Mouse (Mus musculus): ENCODE results near the gene Fgfbp1. TPM values are rescaled to one million over a fixed set of nuclear protein-coding genes. Genes with fewer than 3 reads are reported as not detected.

Fgfbp1 gene
- 1.8 and 3.4 TPM in 2 replicates for polyA plus RNA-seq (2014; fragmentation: Nextera tagmentation; extraction: Ambion mirVana)

DNA sequence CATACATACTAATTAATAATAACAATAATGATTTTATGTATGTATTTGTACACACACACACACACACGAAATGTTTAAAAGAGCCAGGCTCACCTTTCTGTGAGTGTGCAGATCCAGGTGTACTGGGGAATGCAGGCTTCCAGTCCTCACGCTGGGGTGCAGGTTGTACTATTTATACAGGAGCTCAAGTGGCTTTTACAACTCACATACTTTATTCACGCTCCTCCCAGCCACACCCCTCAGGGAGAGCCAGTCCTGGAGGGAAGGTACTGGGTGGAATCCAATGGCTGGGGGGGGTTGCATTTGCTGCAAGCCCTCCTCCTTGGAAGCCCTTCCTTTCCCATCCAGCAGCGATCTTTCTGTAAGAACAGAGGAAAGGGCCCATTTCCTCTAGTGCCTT lies at the start of gene Fgfbp1:
Gene Fgfbp1 (minus strand): TSS at position 160 of the 400 bp plus-strand sequence.
- Histone ChIP-seq H3K4me3 (ENCODE audit: low read depth, low read length) (no peak within 1 kb of the TSS), H3K27me3 (ENCODE audit: control insufficient read depth, insufficient read depth, low read length) (no peaks in the 10 kb centered on the region), H3K36me3 (ENCODE audit: control insufficient read depth, insufficient read depth, low read length) (no peaks in the 10 kb centered on the region), H3K4me2 (replicated peaks; ENCODE audit: low read depth, low read length) (no peak within 1 kb of the TSS), H3K4me1 (replicated peaks; ENCODE audit: control insufficient read depth, insufficient read depth, low read length) (no peaks in the 10 kb centered on the region), H3K9ac (ENCODE audit: low read depth, low read length) (no peak within 1 kb of the TSS), H3K9me3 (ENCODE audit: control insufficient read depth, low read length) (no peaks in the 10 kb centered on the region), H3K27ac (ENCODE audit: low read depth, low read length) (no peak within 1 kb of the TSS)
- 55% methylated on average over 4 of the region's 4 CpGs for WGBS
- DNase-seq (ENCODE audit: low spot score): no peak
- no peak for ATAC-seq (ENCODE audit: low FRiP score)

DNA sequence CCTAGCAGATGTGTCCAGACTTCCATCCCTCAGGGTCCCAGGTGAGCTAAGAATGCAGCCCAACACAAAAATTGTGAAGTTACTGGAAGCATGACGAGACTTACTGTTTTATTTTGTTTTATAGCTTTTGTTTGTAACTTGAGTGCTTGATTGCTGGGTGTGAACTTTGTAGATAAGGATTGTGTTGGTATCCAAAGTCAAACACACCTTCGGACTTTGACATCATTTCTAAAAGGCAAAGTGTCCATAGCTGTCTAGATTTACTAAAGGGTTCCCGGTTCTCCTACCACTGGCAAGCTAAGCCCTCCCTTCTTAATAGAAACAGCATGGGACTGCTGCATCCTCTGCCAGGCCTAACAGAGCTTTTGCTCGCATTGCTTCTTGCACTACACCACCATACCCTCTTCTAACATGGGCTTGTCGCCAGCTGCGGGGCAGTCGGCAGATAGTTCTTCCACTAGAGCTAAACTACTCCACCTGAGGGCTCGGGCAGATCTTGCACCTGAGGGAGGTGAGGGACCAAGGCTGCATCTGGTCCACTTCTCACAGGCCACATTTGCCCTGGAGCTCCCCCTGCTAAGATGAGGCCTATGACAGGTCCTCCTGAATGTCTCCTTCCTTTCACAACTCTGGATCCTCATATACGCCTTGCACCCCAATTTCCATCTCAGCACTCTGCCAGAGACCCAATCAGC lies 16.9 kb upstream of the Fgfbp1 start:
- DNase-seq (ENCODE audit: low spot score) (no peak), ATAC-seq (ENCODE audit: low FRiP score) (no peak)
- no peak overlapping the region for H3K4me3 ChIP-seq (ENCODE audit: low read depth, low read length)
- no peaks in the 10 kb centered on the region for H3K27me3 ChIP-seq (ENCODE audit: control insufficient read depth, insufficient read depth, low read length)
- H3K36me3 ChIP-seq (ENCODE audit: control insufficient read depth, insufficient read depth, low read length): peaks cover 5% of the 10 kb centered on the region; the same call in 1 of the 2 replicates
- H3K27ac ChIP-seq (ENCODE audit: low read depth, low read length): no peak overlapping the region
- 90% methylated on average over 9 of the region's 9 CpGs for WGBS
- H3K4me2 ChIP-seq (replicated peaks; ENCODE audit: low read depth, low read length): no peak overlapping the region
- no peaks in the 10 kb centered on the region for H3K4me1 ChIP-seq (replicated peaks; ENCODE audit: control insufficient read depth, insufficient read depth, low read length)
- H3K9me3 ChIP-seq (ENCODE audit: control insufficient read depth, low read length): no peaks in the 10 kb centered on the region
- no peak overlapping the region for H3K9ac ChIP-seq (ENCODE audit: low read depth, low read length)

DNA sequence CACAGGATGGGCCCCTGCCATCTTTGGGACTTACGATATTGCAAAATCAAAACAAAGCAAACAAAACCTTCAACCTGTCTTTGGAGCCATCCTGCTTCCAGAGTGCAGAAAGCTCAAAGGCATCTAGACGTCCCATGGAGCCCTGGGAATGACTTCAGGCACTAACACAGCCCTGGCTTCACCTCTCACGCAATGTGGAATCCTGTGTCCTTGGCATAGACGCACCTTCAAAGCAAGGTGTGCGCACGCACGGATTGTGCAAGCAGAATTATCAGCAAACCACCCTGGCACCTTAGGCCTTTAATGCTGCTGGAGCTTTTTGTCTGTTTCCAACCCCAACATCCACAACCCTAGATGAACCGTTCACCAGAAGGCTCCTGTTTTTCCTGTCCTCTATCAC lies 16.0 kb upstream of the Fgfbp1 start:
- no peak for ATAC-seq (ENCODE audit: low FRiP score)
- DNase-seq (ENCODE audit: low spot score): no peak
- no peak overlapping the region for H3K9ac ChIP-seq (ENCODE audit: low read depth, low read length)
- peaks cover 5% of the 10 kb centered on the region; the same call in 1 of the 2 replicates for H3K36me3 ChIP-seq (ENCODE audit: control insufficient read depth, insufficient read depth, low read length)
- H3K4me2 ChIP-seq (replicated peaks; ENCODE audit: low read depth, low read length): no peak overlapping the region
- 93% methylated on average over 8 of the region's 8 CpGs for WGBS
- H3K4me3 ChIP-seq (ENCODE audit: low read depth, low read length): no peak overlapping the region
- H3K9me3 ChIP-seq (ENCODE audit: control insufficient read depth, low read length): no peaks in the 10 kb centered on the region
- no peak overlapping the region for H3K27ac ChIP-seq (ENCODE audit: low read depth, low read length)
- H3K4me1 ChIP-seq (replicated peaks; ENCODE audit: control insufficient read depth, insufficient read depth, low read length): no peaks in the 10 kb centered on the region
- H3K27me3 ChIP-seq (ENCODE audit: control insufficient read depth, insufficient read depth, low read length): no peaks in the 10 kb centered on the region

DNA sequence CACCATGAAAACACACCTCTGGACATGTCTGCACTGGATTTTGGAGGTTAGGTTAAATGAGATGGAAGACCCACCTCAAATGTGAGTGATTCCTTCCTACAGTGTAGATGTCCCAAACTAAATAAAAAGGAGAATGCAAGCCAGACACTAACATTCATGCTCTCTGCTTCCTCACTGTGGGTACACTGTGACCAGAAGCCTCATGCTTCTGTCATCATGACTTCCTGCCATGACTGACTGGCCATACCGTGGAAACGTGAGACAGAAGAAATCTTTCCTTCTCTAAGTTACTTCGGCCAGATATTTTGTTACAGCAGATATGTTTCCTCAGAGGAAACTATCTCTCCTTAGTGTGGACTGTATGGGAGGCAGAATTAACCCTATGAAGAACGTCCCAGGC lies 14.6 kb upstream of the Fgfbp1 start:
- ATAC-seq (ENCODE audit: low FRiP score) (no peak), DNase-seq (ENCODE audit: low spot score) (no peak)
- no peaks in the 10 kb centered on the region for H3K4me1 ChIP-seq (replicated peaks; ENCODE audit: control insufficient read depth, insufficient read depth, low read length)
- H3K9me3 ChIP-seq (ENCODE audit: control insufficient read depth, low read length): no peaks in the 10 kb centered on the region
- no peak overlapping the region for H3K9ac ChIP-seq (ENCODE audit: low read depth, low read length)
- H3K4me2 ChIP-seq (replicated peaks; ENCODE audit: low read depth, low read length): no peak overlapping the region
- WGBS: 81% methylated on average over 4 of the region's 4 CpGs
- no peaks in the 10 kb centered on the region for H3K27me3 ChIP-seq (ENCODE audit: control insufficient read depth, insufficient read depth, low read length)
- no peak overlapping the region for H3K27ac ChIP-seq (ENCODE audit: low read depth, low read length)
- no peaks in the 10 kb centered on the region for H3K36me3 ChIP-seq (ENCODE audit: control insufficient read depth, insufficient read depth, low read length)
- H3K4me3 ChIP-seq (ENCODE audit: low read depth, low read length): no peak overlapping the region

DNA sequence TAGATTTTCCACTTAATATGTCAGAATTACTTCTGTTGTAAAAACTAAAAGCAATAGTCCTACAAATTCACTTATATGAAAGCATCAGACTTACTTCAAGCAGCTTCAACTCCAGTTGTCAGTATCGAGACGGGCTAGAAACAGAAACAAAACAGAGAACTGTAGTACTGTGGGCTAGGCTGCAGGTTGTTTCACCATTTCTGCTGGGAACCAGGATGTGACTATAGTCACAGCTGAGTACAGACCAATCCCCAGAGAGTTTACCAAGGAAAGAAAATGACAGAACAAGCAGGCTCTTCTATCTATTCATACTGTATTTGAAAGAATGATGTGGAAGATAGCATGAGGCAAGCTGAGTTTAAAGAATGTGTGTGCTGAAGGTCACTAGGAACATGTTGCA lies 13.4 kb upstream of the Fgfbp1 start:
- Histone ChIP-seq H3K4me2 (replicated peaks; ENCODE audit: low read depth, low read length) (no peak overlapping the region), H3K27me3 (ENCODE audit: control insufficient read depth, insufficient read depth, low read length) (no peaks in the 10 kb centered on the region), H3K4me1 (replicated peaks; ENCODE audit: control insufficient read depth, insufficient read depth, low read length) (no peaks in the 10 kb centered on the region), H3K27ac (ENCODE audit: low read depth, low read length) (no peak overlapping the region), H3K4me3 (ENCODE audit: low read depth, low read length) (no peak overlapping the region), H3K36me3 (ENCODE audit: control insufficient read depth, insufficient read depth, low read length) (no peaks in the 10 kb centered on the region), H3K9me3 (ENCODE audit: control insufficient read depth, low read length) (no peaks in the 10 kb centered on the region), H3K9ac (ENCODE audit: low read depth, low read length) (no peak overlapping the region)
- ATAC-seq (ENCODE audit: low FRiP score) (no peak), DNase-seq (ENCODE audit: low spot score) (no peak)
- WGBS: 89% methylated on average over 2 of the region's 2 CpGs

- WGBS: 55% methylated on average over 6 of the region's 6 CpGs
- no peak overlapping the region for H3K27ac ChIP-seq (ENCODE audit: low read depth, low read length)
- H3K9me3 ChIP-seq (ENCODE audit: control insufficient read depth, low read length): no peaks in the 10 kb centered on the region
- ATAC-seq (ENCODE audit: low FRiP score) (no peak), DNase-seq (ENCODE audit: low spot score) (peak; percentile 51)
- no peak overlapping the region for H3K4me2 ChIP-seq (replicated peaks; ENCODE audit: low read depth, low read length)
- H3K27me3 ChIP-seq (ENCODE audit: control insufficient read depth, insufficient read depth, low read length): no peaks in the 10 kb centered on the region
- H3K36me3 ChIP-seq (ENCODE audit: control insufficient read depth, insufficient read depth, low read length): no peaks in the 10 kb centered on the region
- no peak overlapping the region for H3K4me3 ChIP-seq (ENCODE audit: low read depth, low read length)
- H3K9ac ChIP-seq (ENCODE audit: low read depth, low read length): no peak overlapping the region
- no peaks in the 10 kb centered on the region for H3K4me1 ChIP-seq (replicated peaks; ENCODE audit: control insufficient read depth, insufficient read depth, low read length)
These were observed 8.7 kb upstream of the Fgfbp1 start for GRCm38 (mm10) chr5:43990316-43990715.

GRCm38 (mm10) chr5:43989017-43989416 lies 7.4 kb upstream of the Fgfbp1 start:
- no peak for ATAC-seq (ENCODE audit: low FRiP score)
- Histone ChIP-seq H3K4me1 (replicated peaks; ENCODE audit: control insufficient read depth, insufficient read depth, low read length) (no peaks in the 10 kb centered on the region), H3K36me3 (ENCODE audit: control insufficient read depth, insufficient read depth, low read length) (no peaks in the 10 kb centered on the region), H3K9ac (ENCODE audit: low read depth, low read length) (no peak overlapping the region), H3K4me2 (replicated peaks; ENCODE audit: low read depth, low read length) (no peak overlapping the region), H3K27me3 (ENCODE audit: control insufficient read depth, insufficient read depth, low read length) (no peaks in the 10 kb centered on the region), H3K9me3 (ENCODE audit: control insufficient read depth, low read length) (no peaks in the 10 kb centered on the region), H3K27ac (ENCODE audit: low read depth, low read length) (no peak overlapping the region), H3K4me3 (ENCODE audit: low read depth, low read length) (no peak overlapping the region)
- 81% methylated on average over 5 of the region's 5 CpGs for WGBS
- no peak for DNase-seq (ENCODE audit: low spot score)

GRCm38 (mm10) chr5:43986212-43986611 lies 4.6 kb upstream of the Fgfbp1 start:
- ATAC-seq (ENCODE audit: low FRiP score): no peak
- Histone ChIP-seq H3K9me3 (ENCODE audit: control insufficient read depth, low read length) (no peaks in the 10 kb centered on the region), H3K9ac (ENCODE audit: low read depth, low read length) (no peak overlapping the region), H3K4me2 (replicated peaks; ENCODE audit: low read depth, low read length) (no peak overlapping the region), H3K27ac (ENCODE audit: low read depth, low read length) (no peak overlapping the region), H3K4me3 (ENCODE audit: low read depth, low read length) (no peak overlapping the region), H3K27me3 (ENCODE audit: control insufficient read depth, insufficient read depth, low read length) (no peaks in the 10 kb centered on the region), H3K36me3 (ENCODE audit: control insufficient read depth, insufficient read depth, low read length) (no peaks in the 10 kb centered on the region), H3K4me1 (replicated peaks; ENCODE audit: control insufficient read depth, insufficient read depth, low read length) (no peaks in the 10 kb centered on the region)
- DNase-seq (ENCODE audit: low spot score): no peak

GRCm38 (mm10) chr5:43982896-43983295 lies 1.3 kb upstream of the Fgfbp1 start:
- no peaks in the 10 kb centered on the region for H3K9me3 ChIP-seq (ENCODE audit: control insufficient read depth, low read length)
- ATAC-seq (ENCODE audit: low FRiP score): no peak
- H3K27me3 ChIP-seq (ENCODE audit: control insufficient read depth, insufficient read depth, low read length): no peaks in the 10 kb centered on the region
- H3K4me3 ChIP-seq (ENCODE audit: low read depth, low read length): no peak overlapping the region
- H3K36me3 ChIP-seq (ENCODE audit: control insufficient read depth, insufficient read depth, low read length): no peaks in the 10 kb centered on the region
- H3K4me2 ChIP-seq (replicated peaks; ENCODE audit: low read depth, low read length): no peak overlapping the region
- no peaks in the 10 kb centered on the region for H3K4me1 ChIP-seq (replicated peaks; ENCODE audit: control insufficient read depth, insufficient read depth, low read length)
- H3K27ac ChIP-seq (ENCODE audit: low read depth, low read length): no peak overlapping the region
- H3K9ac ChIP-seq (ENCODE audit: low read depth, low read length): no peak overlapping the region
- DNase-seq (ENCODE audit: low spot score): no peak
- WGBS: 59% methylated on average over 1 of the region's 1 CpGs

Measured in hindbrain, embryonic 11.5 days (tissue).